In genomic region chr12:8327675-8328053, GRCm38 (mm10) we compare ENCODE assay signal across 9 mouse cellular contexts. TPM values are rescaled to one million over a fixed set of nuclear protein-coding genes. Genes with fewer than 3 reads are reported as not detected.
A peak's percentile ranks its signal among the peaks of the same experiment; 100 is the strongest.
DNase-seq lines count a peak whose midpoint lies in the region; ATAC-seq and TF ChIP-seq lines count a peak whose summit lies in the region.
"Had no signal": no experiment of that assay in that cellular context is flagged by ENCODE, and none has a peak within 500 bp of the region (broad histone marks: within the 10 kb centered on the region; RNA-seq: fewer than 3 reads in every experiment).

No protein-coding gene starts in this region.

- no peak for DNase-seq in kidney, postnatal 14 days
- no peak for DNase-seq in midbrain, postnatal 0 days (ENCODE audit: low spot score)
- no peak for DNase-seq in testis, postnatal 10 days (ENCODE audit: low spot score)
- DNase-seq in spleen, postnatal 36 days (ENCODE audit: low spot score in 2 of 2): no peak
- DNase-seq: kidney, adult 18-20 months had no signal

- H3K9ac ChIP-seq in kidney, embryonic 16.5 days (replicated peaks; ENCODE audit: low read length): peak overlapping the region; percentile 39; the same call in 1 of the 2 replicates
- no peak overlapping the region for H3K9ac ChIP-seq in embryonic facial prominence, embryonic 13.5 days
- peak overlapping the region; percentile 36; the same call in 1 of the 2 replicates for H3K9ac ChIP-seq in hindbrain, embryonic 12.5 days
- H3K9ac ChIP-seq in midbrain, postnatal 0 days (replicated peaks; ENCODE audit: low read length, poor library complexity, severe bottlenecking): peak overlapping the region; percentile 13

- H3K4me1 ChIP-seq in kidney, embryonic 16.5 days (ENCODE audit: insufficient read depth, low read length): peaks cover 25% of the 10 kb centered on the region
- H3K4me1 ChIP-seq in embryonic facial prominence, embryonic 13.5 days: peaks cover 9% of the 10 kb centered on the region
- H3K4me1 ChIP-seq in hindbrain, embryonic 12.5 days: peaks cover 24% of the 10 kb centered on the region
- peaks cover 8% of the 10 kb centered on the region; the same call in 1 of the 2 replicates for H3K4me1 ChIP-seq in midbrain, postnatal 0 days (ENCODE audit: insufficient read depth, low read length)

- no peak overlapping the region for H3K27ac ChIP-seq in kidney, embryonic 16.5 days (ENCODE audit: low read length)
- H3K27ac ChIP-seq in embryonic facial prominence, embryonic 13.5 days: peak overlapping the region; percentile 24; the same call in 1 of the 2 replicates
- peak overlapping the region; percentile 60 for H3K27ac ChIP-seq in hindbrain, embryonic 12.5 days
- H3K27ac ChIP-seq in midbrain, postnatal 0 days (ENCODE audit: low read depth, low read length): peak overlapping the region; percentile 73

- no peak for ATAC-seq in kidney, embryonic 16.5 days (ENCODE audit: low FRiP score, low TSS enrichment)
- no peak for ATAC-seq in embryonic facial prominence, embryonic 13.5 days (ENCODE audit: insufficient number of reproducible peaks, insufficient read depth, low FRiP score, low TSS enrichment, low read depth)
- ATAC-seq in hindbrain, embryonic 12.5 days (ENCODE audit: low FRiP score): no peak
- ATAC-seq in midbrain, postnatal 0 days (ENCODE audit: low FRiP score): no peak

- no peak overlapping the region for H3K4me2 ChIP-seq in kidney, embryonic 16.5 days (replicated peaks; ENCODE audit: low read depth, low read length)
- H3K4me2 ChIP-seq in embryonic facial prominence, embryonic 13.5 days: no peak overlapping the region
- H3K4me2 ChIP-seq in hindbrain, embryonic 12.5 days (replicated peaks): no peak overlapping the region
- no peak overlapping the region for H3K4me2 ChIP-seq in midbrain, postnatal 0 days (ENCODE audit: low read depth, low read length, poor library complexity, severe bottlenecking)

- WGBS in kidney, embryonic 16.5 days: 96% methylated on average over 1 of the region's 1 CpGs
- WGBS in embryonic facial prominence, embryonic 13.5 days: 72% methylated on average over 1 of the region's 1 CpGs
- WGBS in hindbrain, embryonic 12.5 days: 57% methylated on average over 1 of the region's 1 CpGs
- WGBS in midbrain, postnatal 0 days: 45% methylated on average over 1 of the region's 1 CpGs

- TF ChIP-seq CTCF in midbrain, postnatal 0 days (IDR thresholded peaks at IDR 0.05): no peak

- no peaks in the 10 kb centered on the region for H3K27me3 ChIP-seq in kidney, embryonic 16.5 days (ENCODE audit: insufficient read depth, low read length)
- no peaks in the 10 kb centered on the region for H3K27me3 ChIP-seq in embryonic facial prominence, embryonic 13.5 days
- H3K27me3 ChIP-seq in hindbrain, embryonic 12.5 days: no peaks in the 10 kb centered on the region
- no peaks in the 10 kb centered on the region for H3K27me3 ChIP-seq in midbrain, postnatal 0 days (ENCODE audit: insufficient read depth, low read length)

- no peak overlapping the region for H3K4me3 ChIP-seq in kidney, embryonic 16.5 days (ENCODE audit: low read length)
- H3K4me3 ChIP-seq in embryonic facial prominence, embryonic 13.5 days: no peak overlapping the region
- H3K4me3 ChIP-seq in hindbrain, embryonic 12.5 days: no peak overlapping the region
- no peak overlapping the region for H3K4me3 ChIP-seq in midbrain, postnatal 0 days (ENCODE audit: low read depth, low read length)

- peaks cover 7% of the 10 kb centered on the region; the same call in 1 of the 2 replicates for H3K36me3 ChIP-seq in kidney, embryonic 16.5 days (ENCODE audit: insufficient read depth, low read length)
- peaks cover 46% of the 10 kb centered on the region for H3K36me3 ChIP-seq in embryonic facial prominence, embryonic 13.5 days
- peaks cover 15% of the 10 kb centered on the region for H3K36me3 ChIP-seq in hindbrain, embryonic 12.5 days
- peaks cover 36% of the 10 kb centered on the region for H3K36me3 ChIP-seq in midbrain, postnatal 0 days (ENCODE audit: insufficient read depth, low read length)

- H3K9me3 ChIP-seq in kidney, embryonic 16.5 days (ENCODE audit: low read length): no peaks in the 10 kb centered on the region
- H3K9me3 ChIP-seq in embryonic facial prominence, embryonic 13.5 days: no peaks in the 10 kb centered on the region
- H3K9me3 ChIP-seq in hindbrain, embryonic 12.5 days (replicated peaks): no peaks in the 10 kb centered on the region
- H3K9me3 ChIP-seq in midbrain, postnatal 0 days (ENCODE audit: low read length): no peaks in the 10 kb centered on the region

RNA-seq across cellular contexts. Expression of gene Hs1bp3, which starts 14.4 kb away (rescaled TPM):
- polyA plus RNA-seq in kidney, embryonic 16.5 days (2015; fragmentation: Nextera tagmentation; extraction: Ambion mirVana): 20.0 and 20.8 TPM in 2 replicates
- 19.0 and 19.2 TPM in 2 replicates for polyA plus RNA-seq in embryonic facial prominence, embryonic 13.5 days (2015; fragmentation: Nextera tagmentation; extraction: Ambion mirVana)
- 13.2 and 14.6 TPM in 2 replicates for polyA plus RNA-seq in hindbrain, embryonic 12.5 days (2016; fragmentation: Nextera tagmentation; extraction: Ambion mirVana)
- total RNA-seq in midbrain, postnatal 0 days (2014; rRNA removed): 5.9 and 8.3 TPM in 2 replicates
- polyA plus RNA-seq in midbrain, postnatal 0 days (2015; fragmentation: Nextera tagmentation; extraction: Ambion mirVana): 5.1 and 5.4 TPM in 2 replicates

RNA-seq across cellular contexts. Expression of gene Gdf7, which starts 25.9 kb away (rescaled TPM):
- polyA plus RNA-seq in kidney, embryonic 16.5 days (2015; fragmentation: Nextera tagmentation; extraction: Ambion mirVana): 1.0 and 1.1 TPM in 2 replicates
- 1.6 and 2.1 TPM in 2 replicates for polyA plus RNA-seq in embryonic facial prominence, embryonic 13.5 days (2015; fragmentation: Nextera tagmentation; extraction: Ambion mirVana)
- 1.9 and 2.3 TPM in 2 replicates for polyA plus RNA-seq in hindbrain, embryonic 12.5 days (2016; fragmentation: Nextera tagmentation; extraction: Ambion mirVana)
- total RNA-seq in midbrain, postnatal 0 days (2014; rRNA removed): 4.7 TPM in 1 of 2 replicates, not detected in the other
- 0.11 and 0.12 TPM in 2 replicates for polyA plus RNA-seq in midbrain, postnatal 0 days (2015; fragmentation: Nextera tagmentation; extraction: Ambion mirVana)
- polyA plus RNA-seq: liver, embryonic 16.5 days had no signal
